Mouse (Mus musculus) adrenal gland, postnatal 10 days (tissue): ENCODE results near the gene Insc. TPM values are rescaled to one million over a fixed set of nuclear protein-coding genes. Genes with fewer than 3 reads are reported as not detected.

Experiments
- DNase-seq: peaks from one replicate; pipeline ENCODE4 v3.0.0; 2021; ENCODE audit warnings: mixed read lengths
- total RNA-seq, 2 experiments: library from RNA; stranded (reverse); gene quantifications; 2 replicates each; pipeline ENCODE4 v1.2.3; 2021

Gene Insc
- total RNA-seq, 2 experiments from 2014 or later = 3.7 to 8.1 TPM

DNA sequence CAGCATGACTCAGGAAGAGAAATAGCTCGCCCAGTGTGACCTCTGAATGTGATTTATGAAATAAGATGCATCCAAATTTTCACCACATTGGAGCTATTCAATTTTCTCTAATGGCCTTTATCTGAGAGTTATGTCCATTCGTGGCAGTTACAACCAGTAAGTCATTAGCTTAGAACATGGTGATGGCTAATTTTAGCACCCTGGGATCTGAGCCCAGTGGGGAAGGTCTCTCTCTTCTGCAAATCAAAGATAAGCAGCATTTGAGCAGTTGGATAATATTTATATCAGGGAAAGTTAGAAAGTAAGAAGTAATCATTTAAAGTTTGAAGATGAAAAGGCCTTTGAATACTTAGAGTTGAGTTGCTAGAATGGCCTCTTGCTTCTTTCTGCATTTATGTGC is 19.2 kb downstream of the Insc start:
- peak; percentile 15 for DNase-seq

- no peak for DNase-seq
Measured at GRCm38 (mm10) chr7:114765273-114765672, 21.8 kb downstream of the Insc start.

DNA sequence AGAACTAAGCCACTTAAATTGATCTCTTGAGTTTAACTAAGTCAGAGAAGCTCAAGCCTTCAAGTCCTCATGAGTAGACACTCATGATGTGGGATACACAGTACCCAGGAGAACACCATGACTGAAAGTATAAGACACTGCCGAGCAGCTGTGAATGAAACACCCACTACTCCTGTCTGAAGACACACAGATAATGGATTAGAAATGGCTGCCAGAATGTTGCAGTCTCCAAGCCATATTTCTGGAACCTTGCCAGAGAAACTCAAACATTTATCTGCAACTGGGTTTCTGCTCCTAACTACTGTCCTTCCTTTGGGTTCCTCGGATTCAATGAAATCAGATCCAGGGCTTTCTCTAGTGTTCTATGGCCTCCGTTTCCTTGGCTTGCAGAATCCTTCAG is 23.0 kb downstream of the Insc start:
- DNase-seq = no peak

- DNase-seq = no peak
Measured at GRCm38 (mm10) chr7:114768516-114768915, 25.0 kb downstream of the Insc start.

DNA sequence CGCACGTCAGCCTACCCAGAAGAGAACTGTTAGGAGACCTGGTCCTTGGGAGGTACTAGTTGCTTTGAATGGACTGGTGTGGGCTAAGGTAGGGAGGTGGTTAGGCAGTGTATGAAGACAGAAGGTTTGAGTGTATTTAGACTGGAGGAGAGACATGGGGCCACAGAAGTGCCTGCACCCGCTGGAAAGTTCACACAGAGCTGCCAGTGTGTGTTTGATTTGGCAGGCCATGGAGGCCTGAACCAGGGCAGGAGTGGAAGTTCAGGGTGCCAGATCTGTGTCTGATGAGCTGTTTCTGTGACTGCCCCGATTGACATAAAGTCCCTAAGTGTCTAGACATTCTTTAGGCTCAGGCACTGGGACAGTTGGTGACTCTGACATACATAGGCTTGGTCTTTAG is 25.5 kb downstream of the Insc start:
- no peak for DNase-seq

- DNase-seq = no peak
Measured at GRCm38 (mm10) chr7:114770586-114770985, 27.1 kb downstream of the Insc start.

DNA sequence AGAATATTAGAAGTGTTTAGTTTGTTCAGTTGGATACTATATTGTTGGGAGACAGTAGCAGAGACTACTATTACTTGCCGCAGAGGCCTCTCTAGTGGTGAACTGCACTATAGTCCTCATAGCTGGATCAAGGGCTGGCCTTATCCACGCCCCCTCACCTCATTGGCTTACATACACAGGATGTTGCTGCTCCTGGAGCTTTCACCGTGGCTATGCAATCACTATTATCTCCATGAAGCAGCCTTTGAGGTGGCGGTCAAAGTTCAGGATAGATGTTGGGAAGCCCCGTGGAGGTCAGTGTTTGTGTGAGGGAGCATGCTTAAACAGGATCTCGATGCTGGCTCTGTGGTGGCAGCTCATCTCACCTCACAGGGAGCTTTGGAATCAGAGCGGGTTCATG is 28.3 kb downstream of the Insc start:
- DNase-seq = peak; percentile 15

DNA sequence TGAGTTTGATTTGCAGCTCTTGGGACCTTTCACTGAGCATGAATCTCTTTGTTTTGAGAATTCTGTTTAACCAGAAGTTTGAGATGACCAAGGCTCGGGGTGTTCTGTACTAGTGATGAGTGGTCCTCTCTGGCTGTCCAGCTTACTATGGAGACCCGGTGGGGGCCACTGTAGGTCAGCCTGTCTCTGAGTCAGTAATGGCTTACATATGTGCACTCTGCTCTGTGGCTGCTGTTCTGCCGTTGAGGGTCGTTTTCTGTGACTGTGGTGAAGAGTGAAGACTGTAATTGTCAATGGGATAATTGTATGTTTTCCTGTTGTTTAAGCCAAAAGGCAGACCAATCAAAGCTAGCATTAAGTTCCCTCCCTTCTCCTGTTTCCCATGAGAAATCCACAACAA is 30.3 kb downstream of the Insc start:
- DNase-seq = no peak

GRCm38 (mm10) chr7:114775856-114776255 is 32.4 kb downstream of the Insc start:
- no peak for DNase-seq

GRCm38 (mm10) chr7:114778156-114778770 is 34.8 kb downstream of the Insc start:
- peak; percentile 58 for DNase-seq

- DNase-seq = peak; percentile 29
Measured at GRCm38 (mm10) chr7:114779056-114779660, 35.7 kb downstream of the Insc start.

GRCm38 (mm10) chr7:114783291-114783690 is 39.8 kb downstream of the Insc start:
- DNase-seq = no peak

- DNase-seq = no peak
Measured at GRCm38 (mm10) chr7:114791087-114791486, 47.6 kb downstream of the Insc start.

DNA sequence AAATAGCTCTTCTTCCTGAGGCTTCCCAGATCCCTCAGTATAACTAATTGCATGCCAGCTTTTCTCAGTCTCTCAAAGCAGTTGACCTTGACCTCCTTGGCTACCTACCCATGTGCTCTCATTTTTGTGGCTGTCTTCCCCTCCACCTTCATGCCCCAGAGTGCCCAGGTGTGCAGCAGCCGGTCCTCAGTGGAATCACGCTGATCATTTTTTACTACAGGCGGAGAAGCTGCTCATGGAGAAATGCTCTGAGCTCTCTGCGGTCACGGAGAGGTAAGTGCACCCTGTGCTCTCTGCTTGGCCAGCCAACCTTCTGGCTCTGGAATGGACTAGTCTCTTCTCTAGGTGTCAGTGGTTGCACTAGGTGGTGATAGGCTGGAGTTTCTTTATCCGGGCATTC is 48.5 kb downstream of the Insc start:
- DNase-seq = no peak

- DNase-seq = no peak
Measured at GRCm38 (mm10) chr7:114794400-114794799, 50.9 kb downstream of the Insc start.

GRCm38 (mm10) chr7:114802576-114802975 is 59.1 kb downstream of the Insc start:
- DNase-seq = no peak

DNA sequence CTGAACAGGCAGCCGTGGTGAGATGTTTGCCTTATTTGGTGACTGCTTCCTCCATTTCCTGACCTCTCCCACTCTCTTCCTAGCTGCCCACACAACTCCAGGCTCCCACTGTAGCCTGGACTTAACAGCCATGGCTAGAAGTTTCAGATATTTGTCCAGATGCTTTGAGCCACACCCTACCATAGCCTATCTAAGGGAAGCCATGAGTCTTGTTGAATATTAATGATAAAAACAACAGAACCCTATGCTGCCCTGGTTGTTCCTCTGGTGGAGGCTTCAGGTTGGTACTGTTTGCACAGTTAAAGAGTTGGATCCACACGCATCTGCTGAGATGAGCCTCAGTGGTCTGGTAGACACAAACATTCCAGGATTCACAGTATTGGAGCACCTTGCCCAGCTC is 61.8 kb downstream of the Insc start:
- DNase-seq = no peak

GRCm38 (mm10) chr7:114807343-114807742 is 63.8 kb downstream of the Insc start:
- no peak for DNase-seq

DNA sequence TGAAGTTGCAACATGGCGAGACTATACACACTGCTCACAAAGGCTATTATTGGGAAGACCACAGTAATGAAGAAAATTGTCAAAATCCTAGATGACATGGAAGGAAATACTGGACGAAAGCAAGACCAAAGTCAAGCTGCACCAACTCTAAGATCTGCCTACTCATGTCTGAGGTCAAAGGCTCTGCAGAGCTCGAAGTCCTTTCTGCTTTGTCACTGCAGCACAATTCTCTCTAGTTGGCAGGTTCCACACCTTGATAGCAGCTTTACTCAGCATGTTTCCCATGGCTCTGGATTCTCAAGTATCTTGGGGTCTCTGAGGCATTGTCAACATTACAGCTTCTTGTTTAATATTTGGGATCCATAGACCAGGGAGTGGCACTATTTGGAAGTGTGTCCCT is 64.8 kb downstream of the Insc start:
- DNase-seq = no peak

DNA sequence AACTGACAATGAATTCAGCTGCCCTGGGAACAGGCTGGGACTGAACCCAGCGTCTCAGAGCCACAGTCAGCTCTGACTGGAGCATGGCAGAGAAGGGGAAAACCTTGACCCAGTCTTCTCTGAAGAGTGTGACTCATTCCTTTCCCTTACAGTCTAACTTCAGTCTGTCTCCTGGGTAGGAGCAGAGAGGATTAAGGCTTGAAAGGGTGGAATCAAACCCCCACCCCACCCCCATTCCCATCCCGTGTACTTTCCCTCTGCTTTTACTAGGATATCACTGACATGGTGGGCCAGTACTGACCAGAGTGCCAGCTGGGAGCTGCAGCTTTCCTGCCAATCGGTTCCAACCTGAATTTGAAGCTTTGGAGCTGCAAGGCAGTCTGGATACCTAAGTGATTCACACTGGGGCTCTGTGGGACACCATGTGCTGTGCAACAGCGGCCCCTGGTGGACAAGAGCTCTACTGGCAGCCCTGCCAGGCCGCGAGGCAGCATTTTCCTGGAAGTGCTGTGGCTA is 73.9 kb downstream of the Insc start:
- DNase-seq = peak; percentile 93

GRCm38 (mm10) chr7:114817879-114818278 is 74.4 kb downstream of the Insc start:
- DNase-seq = no peak

- DNase-seq = no peak
Measured at GRCm38 (mm10) chr7:114818351-114818750, 74.9 kb downstream of the Insc start.

GRCm38 (mm10) chr7:114818836-114819235 is 75.3 kb downstream of the Insc start:
- DNase-seq = no peak

DNA sequence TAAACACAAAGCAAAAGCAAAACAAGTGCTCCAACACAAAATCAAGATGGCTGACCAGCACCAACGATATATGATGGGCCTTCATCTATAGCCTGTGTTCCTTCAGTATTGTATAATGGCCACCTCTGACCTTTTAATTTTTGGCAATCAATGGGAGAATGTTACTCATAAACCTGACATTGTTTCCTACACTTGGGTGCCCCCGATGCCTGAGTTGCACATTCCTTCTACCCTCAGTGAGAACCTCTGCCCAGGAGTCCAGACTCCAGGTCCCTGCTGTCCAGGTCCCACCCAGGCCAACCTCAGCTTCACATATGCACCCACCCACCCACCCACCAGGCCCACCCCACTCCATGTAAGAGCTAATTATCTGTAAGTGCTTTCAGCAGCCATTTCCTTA is 79.2 kb downstream of the Insc start:
- DNase-seq = no peak
